Mouse (Mus musculus) liver, adult 2 months (tissue): ENCODE data around the gene Fgfr2.

Experiments used
- CTCF ChIP-seq: fragments of 200-500 bp; IDR thresholded peaks from 2 replicates; pipeline ENCODE4 v1.5.1; 2011; ENCODE audit warnings: low read depth, low read length, control low read depth
- POLR2A ChIP-seq: fragments of 200-500 bp; IDR thresholded peaks from 2 replicates; pipeline ENCODE4 v1.6.1; 2011; ENCODE audit warnings: low read length, control low read depth; ENCODE audit not compliant: insufficient read depth; ENCODE audit errors: extremely low read depth

GRCm38 (mm10) chr7:133048085-133048630 is 75.0 kb downstream of the Fgfr2 start:
- TF ChIP-seq POLR2A (no peak), CTCF (no peak)
